Mouse (Mus musculus): Measurements from ENCODE around the gene Slc11a2. TPM values are rescaled to one million over a fixed set of nuclear protein-coding genes. Genes with fewer than 3 reads are reported as not detected.
"Not testable (repeated sequence)": the region's sequence is repeated elsewhere in the genome, so short reads cannot be mapped to it uniquely, and the experiment has no call there.

The Slc11a2 gene
- polyA plus RNA-seq, 1 experiment from 2014 or later: 12.2 TPM

GRCm38 (mm10) chr15:100364242-100364641 is 60.6 kb downstream of the Slc11a2 start, which contains the start of gene Higd1c:
Higd1c (plus strand) TSS chr15:100364542.
- no peak within 1 kb of the TSS for H3K9ac ChIP-seq (ENCODE audit: low read length)
- no peaks in the 10 kb centered on the region for H3K9me3 ChIP-seq (ENCODE audit: control insufficient read depth, low read length)
- no peaks in the 10 kb centered on the region for H3K4me1 ChIP-seq (replicated peaks; ENCODE audit: control insufficient read depth, insufficient read depth)
- no peak within 1 kb of the TSS for H3K4me2 ChIP-seq (replicated peaks; ENCODE audit: low read depth)
- ATAC-seq (ENCODE audit: low FRiP score, low TSS enrichment): no peak
- TF ChIP-seq CTCF (IDR thresholded peaks at IDR 0.05; ENCODE audit: low read depth) (no peak), EP300 (optimal IDR thresholded peaks at IDR 0.05) (no peak)
- H3K36me3 ChIP-seq (ENCODE audit: control insufficient read depth, insufficient read depth, low read length): no peaks in the 10 kb centered on the region
- no peaks in the 10 kb centered on the region for H3K27me3 ChIP-seq (ENCODE audit: control insufficient read depth, insufficient read depth, low read length)
- no peak within 1 kb of the TSS for H3K27ac ChIP-seq (replicated peaks)
- no peak for DNase-seq (ENCODE audit: low spot score)
- no peak within 1 kb of the TSS for H3K4me3 ChIP-seq (ENCODE audit: low read depth, low read length)
- 48% methylated on average over 7 of the region's 7 CpGs for WGBS

DNA sequence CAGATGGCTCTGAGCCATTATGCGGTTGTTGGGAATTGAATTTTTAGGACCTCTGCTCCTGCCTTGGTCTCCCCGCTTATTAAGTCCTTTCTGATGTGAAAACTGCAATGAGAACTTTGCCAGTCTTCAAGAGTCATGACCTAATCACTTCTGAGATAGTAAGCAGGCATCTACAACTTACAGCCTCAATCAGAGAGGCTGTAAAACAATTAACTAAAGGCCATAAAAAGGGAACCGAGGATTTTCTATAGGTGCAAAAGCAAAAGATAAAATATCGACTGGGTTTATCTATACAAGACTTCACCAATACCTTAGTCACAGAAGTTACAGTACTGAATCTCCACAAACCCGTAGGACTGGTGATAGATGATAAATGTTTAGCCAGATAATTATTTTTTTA is 69.0 kb downstream of the Slc11a2 start:
- Histone ChIP-seq H3K27ac (replicated peaks) (no peak overlapping the region), H3K9ac (ENCODE audit: low read length) (no peak overlapping the region), H3K4me1 (replicated peaks; ENCODE audit: control insufficient read depth, insufficient read depth) (no peaks in the 10 kb centered on the region), H3K36me3 (ENCODE audit: control insufficient read depth, insufficient read depth, low read length) (no peaks in the 10 kb centered on the region), H3K4me2 (replicated peaks; ENCODE audit: low read depth) (no peak overlapping the region), H3K9me3 (ENCODE audit: control insufficient read depth, low read length) (no peaks in the 10 kb centered on the region), H3K27me3 (ENCODE audit: control insufficient read depth, insufficient read depth, low read length) (no peaks in the 10 kb centered on the region), H3K4me3 (ENCODE audit: low read depth, low read length) (no peak overlapping the region)
- 59% methylated on average over 5 of the region's 5 CpGs for WGBS
- DNase-seq (ENCODE audit: low spot score) (no peak), ATAC-seq (ENCODE audit: low FRiP score, low TSS enrichment) (no peak)
- TF ChIP-seq EP300 (optimal IDR thresholded peaks at IDR 0.05): no peak
- TF ChIP-seq CTCF (IDR thresholded peaks at IDR 0.05; ENCODE audit: low read depth): no peak

DNA sequence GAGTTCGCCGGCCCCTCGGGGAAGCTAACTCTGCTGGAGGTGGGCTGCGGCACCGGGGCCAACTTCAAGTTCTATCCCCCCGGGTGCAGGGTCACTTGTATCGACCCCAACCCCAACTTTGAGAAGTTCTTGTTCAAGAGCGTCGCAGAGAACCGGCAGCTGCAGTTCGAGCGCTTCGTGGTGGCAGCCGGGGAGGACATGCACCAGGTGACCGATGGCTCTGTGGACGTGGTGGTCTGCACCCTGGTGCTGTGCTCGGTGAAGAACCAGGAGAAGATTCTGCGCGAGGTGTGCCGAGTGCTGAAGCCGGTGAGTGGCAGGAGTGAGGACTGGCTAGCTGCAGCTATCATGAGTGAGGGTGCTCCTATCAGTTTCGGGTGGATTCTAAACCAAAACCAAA is 71.5 kb downstream of the Slc11a2 start:
- ATAC-seq (ENCODE audit: low FRiP score, low TSS enrichment); H3K4me3 ChIP-seq (ENCODE audit: low read depth, low read length); H3K9ac ChIP-seq (ENCODE audit: low read length); H3K4me2 ChIP-seq (replicated peaks; ENCODE audit: low read depth); H3K36me3 ChIP-seq (ENCODE audit: control insufficient read depth, insufficient read depth, low read length); H3K9me3 ChIP-seq (ENCODE audit: control insufficient read depth, low read length); H3K27ac ChIP-seq (replicated peaks); DNase-seq (ENCODE audit: low spot score); H3K4me1 ChIP-seq (replicated peaks; ENCODE audit: control insufficient read depth, insufficient read depth); H3K27me3 ChIP-seq (ENCODE audit: control insufficient read depth, insufficient read depth, low read length): not testable (repeated sequence)
- over 99% methylated on average over 9 of the region's 22 CpGs for WGBS

- Histone ChIP-seq H3K9ac (ENCODE audit: low read length) (no peak within 1 kb of the TSS), H3K4me3 (ENCODE audit: low read depth, low read length) (no peak within 1 kb of the TSS), H3K4me1 (replicated peaks; ENCODE audit: control insufficient read depth, insufficient read depth) (no peaks in the 10 kb centered on the region), H3K36me3 (ENCODE audit: control insufficient read depth, insufficient read depth, low read length) (no peaks in the 10 kb centered on the region), H3K27ac (replicated peaks) (no peak within 1 kb of the TSS), H3K4me2 (replicated peaks; ENCODE audit: low read depth) (no peak within 1 kb of the TSS), H3K9me3 (ENCODE audit: control insufficient read depth, low read length) (no peaks in the 10 kb centered on the region), H3K27me3 (ENCODE audit: control insufficient read depth, insufficient read depth, low read length) (no peaks in the 10 kb centered on the region)
- WGBS: 73% methylated on average over 10 of the region's 10 CpGs
- DNase-seq (ENCODE audit: low spot score) (no peak), ATAC-seq (ENCODE audit: low FRiP score, low TSS enrichment) (no peak)
- TF ChIP-seq CTCF (IDR thresholded peaks at IDR 0.05; ENCODE audit: low read depth) (no peak), EP300 (optimal IDR thresholded peaks at IDR 0.05) (no peak)
Measured at GRCm38 (mm10) chr15:100352711-100353250, 72.1 kb downstream of the Slc11a2 start, which contains the start of the genes Methig1 and Mettl7a2. Methig1 (plus strand) TSS chr15:100353149. Mettl7a2 (plus strand) TSS chr15:100353200.

DNA sequence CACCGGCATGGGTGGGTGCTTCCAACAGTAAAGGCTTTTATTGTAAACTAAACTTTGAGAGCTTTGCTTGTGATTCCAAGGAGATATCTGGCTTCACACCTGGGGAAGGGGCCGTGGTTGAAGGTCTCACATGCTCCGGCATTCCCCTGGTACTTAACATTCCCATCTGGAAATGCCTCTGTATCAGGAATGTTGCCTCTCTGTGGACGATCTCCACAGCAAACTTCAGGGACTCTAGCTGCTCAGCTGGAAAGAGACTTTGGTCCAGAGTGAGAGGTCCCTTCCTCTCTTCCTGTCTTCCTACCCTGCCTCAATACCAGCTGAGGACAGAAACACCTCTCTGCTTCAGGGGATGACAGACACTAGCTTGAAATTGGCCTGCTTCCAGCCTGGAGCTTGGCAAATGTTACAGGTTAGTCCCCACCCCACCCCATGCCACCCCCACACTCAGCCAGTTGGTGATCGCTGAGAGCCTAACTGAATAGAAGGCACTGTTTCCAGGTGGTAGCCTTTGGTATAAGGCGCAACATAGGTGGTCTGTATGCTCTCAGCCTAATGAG is 73.3 kb downstream of the Slc11a2 start:
- no peak for DNase-seq (ENCODE audit: low spot score)
- no peak for TF ChIP-seq EP300 (optimal IDR thresholded peaks at IDR 0.05)
- no peak for TF ChIP-seq CTCF (IDR thresholded peaks at IDR 0.05; ENCODE audit: low read depth)
- Histone ChIP-seq H3K27ac (replicated peaks) (no peak overlapping the region), H3K9me3 (ENCODE audit: control insufficient read depth, low read length) (no peaks in the 10 kb centered on the region), H3K4me1 (replicated peaks; ENCODE audit: control insufficient read depth, insufficient read depth) (no peaks in the 10 kb centered on the region), H3K9ac (ENCODE audit: low read length) (no peak overlapping the region), H3K4me2 (replicated peaks; ENCODE audit: low read depth) (no peak overlapping the region), H3K27me3 (ENCODE audit: control insufficient read depth, insufficient read depth, low read length) (no peaks in the 10 kb centered on the region), H3K4me3 (ENCODE audit: low read depth, low read length) (no peak overlapping the region), H3K36me3 (ENCODE audit: control insufficient read depth, insufficient read depth, low read length) (no peaks in the 10 kb centered on the region)
- no peak for ATAC-seq (ENCODE audit: low FRiP score, low TSS enrichment)
- WGBS: 57% methylated on average over 6 of the region's 6 CpGs

GRCm38 (mm10) chr15:100349496-100349895 is 75.4 kb downstream of the Slc11a2 start:
- Histone ChIP-seq H3K4me3 (ENCODE audit: low read depth, low read length) (no peak overlapping the region), H3K4me2 (replicated peaks; ENCODE audit: low read depth) (no peak overlapping the region), H3K36me3 (ENCODE audit: control insufficient read depth, insufficient read depth, low read length) (no peaks in the 10 kb centered on the region), H3K4me1 (replicated peaks; ENCODE audit: control insufficient read depth, insufficient read depth) (no peaks in the 10 kb centered on the region), H3K27me3 (ENCODE audit: control insufficient read depth, insufficient read depth, low read length) (no peaks in the 10 kb centered on the region), H3K9me3 (ENCODE audit: control insufficient read depth, low read length) (no peaks in the 10 kb centered on the region), H3K9ac (ENCODE audit: low read length) (no peak overlapping the region), H3K27ac (replicated peaks) (no peak overlapping the region)
- no peak; the same call in 1 of the 2 replicates for ATAC-seq (ENCODE audit: low FRiP score, low TSS enrichment)
- WGBS: 23% methylated on average over 2 of the region's 2 CpGs
- no peak for DNase-seq (ENCODE audit: low spot score)
- TF ChIP-seq CTCF (IDR thresholded peaks at IDR 0.05; ENCODE audit: low read depth) (no peak), EP300 (optimal IDR thresholded peaks at IDR 0.05) (no peak)

Data from stomach, postnatal 0 days (tissue).